Mouse (Mus musculus) urinary bladder, postnatal 10 days (tissue): ENCODE results near the gene Cd59b.
"Not testable (repeated sequence)": the region's sequence is repeated elsewhere in the genome, so short reads cannot be mapped to it uniquely, and the experiment has no call there.

Experiments
- DNase-seq: peaks from one replicate; pipeline ENCODE4 v3.0.0; 2022; ENCODE audit warnings: low spot score

Gene Cd59b

DNA sequence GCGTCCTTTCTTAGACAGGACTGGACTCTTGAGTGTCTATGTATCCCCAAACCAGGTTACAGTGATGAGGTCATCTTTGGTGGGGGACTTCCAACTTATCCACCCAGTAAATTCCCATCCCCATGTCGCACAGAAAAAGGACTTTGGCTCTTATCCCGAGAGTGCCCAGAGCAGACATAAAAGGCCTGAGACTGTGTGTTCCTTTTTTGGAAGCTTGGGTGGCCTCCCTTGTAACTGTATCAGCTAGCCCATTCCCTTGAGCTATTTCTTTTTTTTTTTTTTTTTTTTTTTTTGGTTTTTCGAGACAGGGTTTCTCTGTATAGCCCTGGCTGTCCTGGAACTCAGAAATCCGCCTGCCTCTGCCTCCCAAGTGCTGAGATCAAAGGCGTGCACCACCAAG, 4.1 kb upstream of the Cd59b start, which contains the start of gene Gm10912:
Gene Gm10912, plus strand, starts transcription at position 301 of the 400 bp plus-strand sequence.
- DNase-seq = not testable (repeated sequence)

DNA sequence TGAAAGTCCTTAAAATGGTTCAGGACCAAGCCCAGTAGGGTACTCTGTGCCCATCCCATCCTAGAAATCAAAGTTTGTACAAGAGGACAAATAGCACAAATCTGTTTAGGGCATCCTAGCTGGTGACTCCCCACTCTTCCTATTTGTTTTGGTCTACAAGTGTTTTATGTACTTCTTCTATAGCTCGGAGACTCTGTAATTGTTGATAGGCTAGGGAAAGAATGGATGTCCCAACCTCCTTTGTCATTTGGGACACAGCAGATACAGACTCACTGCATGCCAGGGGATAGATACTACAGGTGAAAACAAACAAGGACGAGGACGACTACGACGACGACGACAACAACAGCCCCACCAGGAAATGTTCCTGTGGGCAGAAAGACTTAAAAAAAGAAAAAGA, 1.2 kb upstream of the Cd59b start, which contains the start of gene Gm10799:
Gene Gm10799, minus strand, starts transcription at position 101 of the 400 bp plus-strand sequence.
- DNase-seq = not testable (repeated sequence)

DNA sequence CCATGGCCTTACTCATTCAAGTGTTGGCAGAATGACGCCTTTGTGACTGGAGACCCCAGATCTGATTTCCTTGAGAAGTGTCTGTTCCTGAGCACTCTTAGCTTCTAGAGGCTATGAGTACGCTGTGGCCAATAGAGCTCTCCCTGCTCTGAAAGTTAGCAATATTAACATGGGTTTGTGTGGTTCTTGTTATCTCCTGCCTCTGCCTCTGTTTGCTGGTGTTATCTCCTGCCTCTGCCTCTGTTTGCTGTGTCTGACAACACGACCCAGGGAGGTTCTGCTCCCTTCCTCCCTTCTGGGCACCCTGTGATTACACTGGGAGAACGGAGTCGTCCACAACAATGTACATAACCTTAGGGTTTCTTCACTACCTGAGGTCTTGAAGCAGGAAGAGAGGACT, 8.6 kb downstream of the Cd59b start:
- not testable (repeated sequence) for DNase-seq

DNA sequence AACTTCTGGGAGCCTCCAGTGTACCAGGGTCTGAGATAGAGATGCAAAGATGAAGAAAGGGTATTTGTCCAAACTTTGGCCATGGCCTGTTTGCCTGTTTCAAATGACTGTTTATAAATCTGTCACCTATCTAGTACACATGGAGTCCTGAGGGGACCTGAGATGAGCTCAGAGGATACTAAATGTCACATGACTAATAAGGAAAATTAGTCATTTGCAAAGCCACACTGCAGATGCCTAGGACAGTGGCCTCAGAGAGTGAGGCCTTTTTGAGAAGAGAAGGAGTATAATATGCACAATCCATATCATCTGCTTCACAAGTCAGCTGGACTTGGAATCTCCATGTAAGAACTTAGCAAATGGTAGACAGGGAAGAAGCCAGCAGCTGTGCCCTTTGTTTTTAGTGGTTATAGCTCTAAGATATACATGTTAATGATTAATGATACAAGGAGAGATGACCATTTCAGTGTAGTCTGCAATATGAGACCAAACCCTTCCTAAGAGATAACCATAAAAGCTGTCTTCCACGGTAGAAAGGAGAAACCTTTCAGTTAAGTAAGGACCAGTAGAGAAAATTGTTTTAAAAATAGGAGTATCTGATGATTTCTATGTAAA, 11.9 kb downstream of the Cd59b start:
- DNase-seq = not testable (repeated sequence)

DNA sequence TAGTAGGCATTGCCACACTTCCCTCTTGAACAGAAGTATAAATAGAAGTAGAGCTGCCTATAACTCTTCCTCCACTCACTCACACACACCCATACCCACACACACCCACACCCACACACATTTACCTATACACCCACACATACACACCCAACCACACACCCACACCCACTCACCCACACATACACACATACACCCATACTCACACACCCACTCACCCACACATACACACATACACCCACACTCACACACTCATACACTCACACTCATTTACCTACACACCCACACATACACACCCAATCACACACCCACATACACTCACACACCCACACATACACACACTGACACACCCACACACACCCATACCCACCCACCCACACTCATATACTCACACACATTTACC, 12.8 kb downstream of the Cd59b start:
- DNase-seq = no peak

DNA sequence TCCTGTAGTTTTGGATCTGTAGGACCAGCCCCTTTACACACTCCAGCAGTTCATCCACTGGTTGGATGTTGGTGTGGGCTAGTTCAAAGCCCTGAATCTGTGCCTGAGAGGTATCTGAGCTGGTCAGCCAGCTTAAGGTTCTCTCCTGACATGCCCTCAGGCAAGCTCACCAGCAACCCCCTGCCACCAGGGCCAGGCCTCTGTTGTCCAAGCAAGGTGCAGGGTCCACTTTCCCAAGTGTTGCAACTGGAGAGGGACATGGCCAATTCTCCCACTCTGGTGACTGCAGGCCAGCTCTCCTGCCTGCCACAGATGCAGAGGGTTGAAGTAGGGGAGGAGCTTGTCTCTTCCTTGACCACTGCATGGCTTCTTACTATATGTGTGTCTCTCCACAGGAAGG, 14.4 kb downstream of the Cd59b start:
- not testable (repeated sequence) for DNase-seq

DNA sequence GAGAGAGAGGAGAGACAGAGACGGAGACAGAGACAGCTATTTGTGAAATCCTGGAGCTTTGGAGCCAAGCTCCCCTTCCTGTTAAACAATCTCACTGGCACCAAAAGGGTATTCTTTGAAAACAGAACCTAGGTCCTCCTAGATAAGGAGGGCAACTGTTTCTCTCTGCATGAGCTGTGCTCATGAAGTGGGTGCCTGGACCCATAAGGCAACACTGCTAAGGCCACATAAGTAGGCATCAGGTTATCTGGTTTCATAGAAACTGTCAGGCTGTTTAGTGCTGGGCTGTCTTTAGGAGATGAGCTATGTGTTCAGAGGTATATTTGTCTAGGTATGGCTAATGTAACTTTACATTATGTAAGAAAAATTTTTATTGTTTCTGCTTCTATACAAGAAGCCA, 17.9 kb downstream of the Cd59b start:
- not testable (repeated sequence) for DNase-seq

DNA sequence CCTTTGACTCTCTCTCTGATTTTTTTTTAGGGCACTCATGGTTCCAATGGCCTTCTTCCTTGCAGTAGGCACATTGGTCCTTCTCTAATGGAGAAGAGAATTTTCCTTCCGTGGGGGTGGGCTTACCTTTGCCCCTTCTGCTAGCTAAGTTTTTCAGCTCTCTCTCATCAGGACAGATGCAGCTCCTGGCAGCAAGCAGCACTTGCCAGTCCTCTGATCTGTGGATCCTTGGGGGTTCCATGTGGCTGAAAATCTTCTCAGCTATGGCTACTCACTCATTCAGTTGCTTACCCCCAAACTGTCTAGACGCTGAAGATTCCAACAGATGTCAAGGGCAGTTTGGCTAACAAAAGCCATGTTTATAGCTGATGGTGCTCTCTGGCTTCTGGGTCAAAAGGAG, 23.7 kb downstream of the Cd59b start:
- no peak for DNase-seq

DNA sequence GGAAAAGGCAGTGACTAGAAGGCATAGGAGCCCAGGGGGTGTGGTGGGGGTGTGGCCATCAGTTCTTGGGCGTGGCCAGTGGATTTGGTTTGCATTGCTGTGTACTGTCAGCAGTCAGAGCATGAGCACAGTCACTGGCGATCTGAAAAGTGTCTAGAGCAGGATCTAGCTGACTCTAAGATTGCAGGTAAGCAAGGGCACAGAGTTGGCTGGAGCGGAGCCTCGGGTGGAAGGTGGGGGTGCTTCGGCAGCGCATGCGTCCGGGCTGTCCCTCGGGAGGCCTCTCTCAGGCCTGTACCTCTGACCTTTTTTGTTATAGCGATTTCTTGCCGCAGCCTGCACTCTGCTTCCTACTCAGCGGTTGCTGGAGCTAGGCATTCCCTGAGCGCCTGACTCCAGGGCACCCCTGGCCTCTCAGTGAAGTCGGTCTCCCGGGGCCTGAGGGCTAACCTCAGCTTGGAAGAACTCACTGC, 26.1 kb downstream of the Cd59b start, which contains the start of gene Cd59a:
Gene Cd59a, plus strand, starts transcription at position 61 of the 473 bp plus-strand sequence.
- no peak for DNase-seq

DNA sequence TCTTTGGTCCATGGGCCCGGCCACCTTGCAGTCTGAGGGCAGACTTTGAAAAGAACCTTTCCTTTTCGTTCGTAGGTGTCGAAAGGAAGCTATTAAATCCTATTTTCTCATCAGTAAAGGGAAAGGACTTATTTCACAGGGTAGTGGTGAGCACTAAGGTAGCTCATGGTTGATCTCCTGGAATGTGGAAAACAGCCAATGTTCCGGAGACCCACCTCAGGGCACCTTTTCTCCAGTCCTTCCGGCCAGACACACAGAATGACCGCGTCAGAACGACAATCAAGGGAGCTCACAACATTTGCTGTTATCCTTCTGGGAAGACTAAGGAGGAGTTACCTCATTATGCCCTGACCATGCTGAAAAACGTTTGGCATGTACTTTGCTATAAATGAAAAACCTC, 26.6 kb downstream of the Cd59b start:
- no peak for DNase-seq

DNA sequence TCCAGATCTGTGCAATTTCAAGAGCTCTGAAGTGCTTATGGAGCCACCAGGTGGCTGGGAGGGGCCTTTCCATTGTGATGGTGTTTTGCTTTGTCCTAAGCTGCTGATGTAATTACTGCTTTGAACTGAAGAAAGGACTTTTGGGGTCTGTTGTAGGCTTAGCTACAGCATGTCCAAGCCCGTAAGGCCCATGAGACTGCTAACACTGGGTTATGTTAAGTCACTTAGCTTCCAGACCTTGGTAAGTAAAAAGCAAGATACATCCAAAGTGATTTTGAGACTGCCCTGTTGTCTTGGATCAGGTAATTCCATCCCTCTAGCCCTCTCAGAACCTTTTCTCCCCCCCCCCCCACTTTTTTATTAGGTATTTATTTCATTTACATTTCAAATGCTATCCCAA, 27.1 kb downstream of the Cd59b start:
- DNase-seq = not testable (repeated sequence)

DNA sequence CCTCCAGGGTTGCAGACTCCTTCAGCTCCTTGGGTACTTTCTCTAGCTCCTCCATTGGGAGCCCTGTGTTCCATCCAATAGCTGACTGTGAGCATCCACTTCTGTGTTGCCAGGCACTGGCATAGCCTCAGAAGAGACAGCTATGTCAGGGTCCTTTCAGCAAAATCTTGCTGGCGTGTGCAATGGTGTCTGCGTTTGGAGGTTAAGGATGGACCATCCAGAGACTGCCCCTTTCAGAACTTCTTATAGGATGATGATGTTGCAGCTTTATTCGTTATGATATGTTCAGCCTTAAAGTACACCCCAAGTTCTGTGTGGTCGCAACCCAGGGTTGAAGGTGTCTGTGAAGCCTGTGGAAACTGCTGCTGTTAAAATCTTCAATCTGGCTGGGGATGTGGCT, 27.7 kb downstream of the Cd59b start:
- not testable (repeated sequence) for DNase-seq

DNA sequence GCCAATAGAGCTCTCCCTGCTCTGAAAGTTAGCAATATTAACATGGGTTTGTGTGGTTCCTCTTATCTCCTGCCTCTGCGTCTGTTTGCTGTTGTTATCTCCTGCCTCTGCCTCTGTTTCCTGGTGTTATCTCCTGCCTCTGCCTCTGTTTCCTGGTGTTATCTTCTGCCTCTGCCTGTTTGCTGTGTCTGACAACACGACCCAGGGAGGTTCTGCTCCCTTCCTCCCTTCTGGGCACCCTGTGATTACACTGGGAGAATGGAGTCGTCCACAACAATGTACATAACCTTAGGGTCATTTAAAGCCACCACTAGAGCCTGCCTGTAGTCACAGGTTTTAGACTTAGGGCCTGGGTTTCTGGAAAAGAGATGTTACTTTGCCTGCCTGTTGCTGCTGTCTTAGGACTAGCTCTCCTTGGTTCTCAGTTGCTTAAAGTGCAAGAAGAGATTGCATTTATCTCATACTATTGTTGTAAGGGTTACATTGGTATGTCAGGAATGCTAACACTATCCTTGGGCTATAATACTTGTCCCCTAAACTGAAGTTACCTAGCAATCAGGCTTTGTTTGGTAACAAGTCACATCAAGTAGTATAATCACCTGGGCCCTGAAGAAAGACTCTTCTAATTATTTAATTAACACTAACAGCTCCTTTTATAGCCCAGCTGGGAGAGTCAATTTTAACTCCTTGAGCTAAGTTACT, 29.0 kb downstream of the Cd59b start:
- no peak for DNase-seq

DNA sequence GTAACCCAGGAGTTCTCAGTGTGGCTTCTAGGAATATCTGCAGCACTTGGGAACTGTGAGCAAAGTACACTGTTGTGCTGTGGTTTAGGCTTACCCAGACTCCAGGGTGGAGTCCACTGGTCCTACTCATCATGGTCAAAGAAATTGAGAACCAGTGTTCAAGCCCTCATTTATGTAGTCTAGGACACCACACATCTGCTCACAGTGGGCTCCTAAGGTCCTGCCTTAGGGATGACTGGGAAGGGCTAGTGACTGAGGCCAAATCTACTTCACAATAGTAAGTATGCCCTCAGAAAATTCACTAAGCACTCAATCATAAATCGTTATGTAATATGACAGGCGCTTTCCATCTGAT, 29.6 kb downstream of the Cd59b start:
- DNase-seq = no peak

DNA sequence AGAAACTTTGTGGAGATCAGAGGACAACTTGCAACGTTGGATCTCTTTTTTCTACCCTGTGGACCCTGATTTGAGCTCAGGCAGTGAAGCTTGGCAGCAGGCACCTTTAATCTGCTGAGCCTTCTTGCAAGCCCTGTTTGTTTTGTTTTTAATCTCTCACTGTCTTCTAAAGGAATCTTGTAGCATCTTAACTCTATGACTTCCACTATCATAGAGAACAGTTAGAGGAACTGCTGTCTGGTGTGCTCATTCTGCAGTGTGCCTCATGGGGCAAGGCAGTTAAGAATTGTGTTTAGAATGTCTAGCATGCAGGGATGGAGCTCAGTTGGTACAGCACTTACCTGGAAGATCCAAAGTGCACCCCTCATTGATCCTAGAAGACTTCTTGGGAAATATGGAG, 30.3 kb downstream of the Cd59b start:
- DNase-seq = no peak

DNA sequence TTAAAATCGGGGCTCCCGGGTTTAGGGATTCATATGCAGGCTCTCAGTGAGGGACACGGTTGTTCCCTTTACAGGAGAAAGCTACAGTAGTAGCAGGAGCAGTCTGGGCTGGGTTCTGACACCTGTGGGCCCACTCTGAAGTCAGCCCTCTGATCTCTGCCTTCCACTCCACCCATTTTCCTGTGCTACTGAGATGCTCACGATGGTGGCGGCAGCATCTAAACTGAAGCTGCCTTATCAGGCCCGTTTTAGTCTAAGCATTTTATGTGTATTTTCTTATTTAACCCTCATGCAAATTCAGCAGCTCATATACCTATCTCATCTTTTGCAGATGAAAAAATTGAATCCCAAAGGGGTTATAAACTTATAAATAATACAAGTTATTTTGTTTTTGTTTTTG, 35.2 kb downstream of the Cd59b start:
- DNase-seq = no peak

DNA sequence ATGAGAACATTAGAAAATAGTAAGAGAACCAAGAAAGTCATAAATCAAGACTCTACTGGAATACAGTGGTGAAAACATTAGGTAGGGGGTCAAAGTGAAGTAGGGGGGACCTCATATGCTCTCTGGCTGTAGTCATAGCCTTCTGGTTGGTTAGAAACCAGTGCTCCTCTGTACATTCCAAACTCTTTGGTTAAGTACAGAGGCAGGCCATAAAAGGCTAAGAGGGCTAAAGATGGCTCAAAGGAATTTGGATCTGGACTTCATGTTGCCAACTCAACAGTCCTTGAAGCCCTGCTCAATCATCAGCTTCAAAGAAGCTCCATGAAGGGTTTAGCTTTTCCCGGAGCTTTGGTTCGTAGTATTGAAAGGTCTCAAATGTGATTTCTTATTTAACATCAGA, 39.4 kb downstream of the Cd59b start:
- not testable (repeated sequence) for DNase-seq

DNA sequence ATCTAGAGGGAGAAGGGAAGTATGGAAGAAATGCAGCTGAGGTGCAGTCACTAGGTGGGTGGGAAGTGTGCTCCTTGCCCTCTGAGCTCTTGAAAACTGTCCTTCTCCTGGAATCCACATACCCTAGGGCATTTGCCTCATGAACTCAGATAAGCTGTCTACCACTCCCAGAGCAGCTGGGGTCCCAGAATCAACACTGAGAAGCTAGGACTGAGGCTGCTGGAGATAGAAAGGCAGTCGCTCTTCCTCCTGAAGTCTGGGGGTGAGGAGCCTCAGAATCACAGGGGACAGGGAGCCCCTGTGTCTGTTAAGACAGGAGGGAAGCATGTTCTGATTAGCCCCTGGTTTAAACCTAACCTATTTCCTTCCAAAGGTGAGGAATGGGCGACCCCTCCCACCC, 39.9 kb downstream of the Cd59b start:
- DNase-seq = no peak

DNA sequence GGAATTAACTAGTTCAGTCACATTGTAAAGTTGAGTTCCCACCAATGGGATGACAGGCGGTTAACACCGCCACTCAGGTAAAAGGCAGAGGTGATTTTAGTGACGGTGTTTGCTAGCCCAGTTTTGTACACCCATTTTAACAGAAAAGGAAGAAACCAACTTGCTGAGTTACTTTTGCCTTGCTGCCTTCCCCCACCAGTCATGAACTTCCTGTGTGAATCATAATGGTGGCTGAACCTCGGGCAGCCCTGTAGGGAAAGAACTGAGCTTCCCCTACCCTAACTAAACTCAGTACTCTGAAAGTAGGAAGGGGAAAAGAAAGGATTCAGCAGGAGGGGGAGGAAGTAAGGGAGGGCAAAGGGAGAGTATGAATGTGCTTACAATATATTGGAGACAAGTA, 40.4 kb downstream of the Cd59b start:
- DNase-seq = no peak

DNA sequence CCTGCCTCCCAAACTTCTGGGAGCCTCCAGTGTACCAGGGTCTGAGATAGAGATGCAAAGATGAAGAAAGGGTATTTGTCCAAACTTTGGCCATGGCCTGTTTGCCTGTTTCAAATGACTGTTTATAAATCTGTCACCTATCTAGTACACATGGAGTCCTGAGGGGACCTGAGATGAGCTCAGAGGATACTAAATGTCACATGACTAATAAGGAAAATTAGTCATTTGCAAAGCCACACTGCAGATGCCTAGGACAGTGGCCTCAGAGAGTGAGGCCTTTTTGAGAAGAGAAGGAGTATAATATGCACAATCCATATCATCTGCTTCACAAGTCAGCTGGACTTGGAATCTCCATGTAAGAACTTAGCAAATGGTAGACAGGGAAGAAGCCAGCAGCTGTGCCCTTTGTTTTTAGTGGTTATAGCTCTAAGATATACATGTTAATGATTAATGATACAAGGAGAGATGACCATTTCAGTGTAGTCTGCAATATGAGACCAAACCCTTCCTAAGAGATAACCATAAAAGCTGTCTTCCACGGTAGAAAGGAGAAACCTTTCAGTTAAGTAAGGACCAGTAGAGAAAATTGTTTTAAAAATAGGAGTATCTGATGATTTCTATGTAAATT, 41.6 kb downstream of the Cd59b start:
- DNase-seq = not testable (repeated sequence)

DNA sequence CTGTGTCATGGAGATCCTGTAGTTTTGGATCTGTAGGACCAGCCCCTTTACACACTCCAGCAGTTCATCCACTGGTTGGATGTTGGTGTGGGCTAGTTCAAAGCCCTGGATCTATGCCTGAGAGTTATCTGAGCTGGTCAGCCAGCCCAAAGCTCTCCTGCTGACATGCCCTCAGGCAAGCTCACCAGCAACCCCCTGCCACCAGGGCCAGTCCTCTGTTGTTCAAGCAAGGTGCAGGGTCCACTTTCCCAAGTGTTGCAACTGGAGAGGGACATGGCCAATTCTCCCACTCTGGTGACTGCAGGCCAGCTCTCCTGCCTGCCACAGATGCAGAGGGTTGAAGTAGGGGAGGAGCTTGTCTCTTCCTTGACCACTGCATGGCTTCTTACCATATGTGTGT, 43.9 kb downstream of the Cd59b start:
- DNase-seq = not testable (repeated sequence)

DNA sequence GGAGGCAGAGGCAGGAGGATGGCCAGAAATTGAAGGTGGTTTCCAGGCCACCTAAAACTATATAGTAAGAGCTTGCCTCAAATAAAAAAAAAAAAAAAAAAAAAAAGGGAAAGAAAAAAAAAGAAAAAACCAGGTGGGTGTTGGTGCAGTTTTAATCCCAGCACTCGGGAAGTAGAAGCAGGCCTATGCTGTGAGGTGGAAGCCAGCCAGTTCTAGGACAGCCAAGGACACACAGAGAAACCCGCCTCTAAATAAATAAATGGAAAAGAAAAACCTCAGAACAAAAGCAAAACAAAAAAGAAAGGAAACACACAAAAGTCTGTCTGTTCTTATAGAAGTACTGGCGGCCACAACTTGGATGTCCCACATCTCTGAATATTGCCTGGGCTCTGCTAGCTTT, 45.2 kb downstream of the Cd59b start:
- DNase-seq = no peak

DNA sequence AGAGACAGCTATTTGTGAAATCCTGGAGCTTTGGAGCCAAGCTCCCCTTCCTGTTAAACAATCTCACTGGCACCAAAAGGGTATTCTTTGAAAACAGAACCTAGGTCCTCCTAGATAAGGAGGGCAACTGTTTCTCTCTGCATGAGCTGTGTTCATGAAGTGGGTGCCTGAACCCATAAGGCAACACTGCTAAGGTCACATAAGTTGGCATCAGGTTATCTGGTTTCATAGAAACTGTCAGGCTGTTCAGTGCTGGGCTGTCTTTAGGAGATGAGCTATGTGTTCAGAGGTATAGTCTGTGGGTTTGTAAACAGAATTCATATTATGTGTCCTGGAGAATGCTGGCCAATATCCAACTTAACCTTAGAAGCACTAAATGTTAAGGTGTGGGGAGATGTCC, 47.5 kb downstream of the Cd59b start:
- DNase-seq = not testable (repeated sequence)
